Mouse (Mus musculus) small intestine, adult 2 months (tissue): Measurements from ENCODE around the gene Arid5b. TPM values are rescaled to one million over a fixed set of nuclear protein-coding genes. Genes with fewer than 3 reads are reported as not detected.

Experiments used
- H3K27ac ChIP-seq: fragments of 200-500 bp; 2 replicates; pipeline ENCODE4 v1.5.1; 2012; ENCODE audit warnings: low read depth, low read length, control low read depth, inconsistent platforms; ENCODE audit not compliant: insufficient read depth
- H3K27me3 ChIP-seq: fragments of 200-500 bp; 2 replicates; pipeline ENCODE4 v1.6.1; 2012; ENCODE audit warnings: mild to moderate bottlenecking, moderate library complexity, low read length, inconsistent platforms; ENCODE audit not compliant: control insufficient read depth, insufficient read depth
- H3K36me3 ChIP-seq: fragments of 200-500 bp; 2 replicates; pipeline ENCODE4 v1.6.1; 2012; ENCODE audit warnings: mild to moderate bottlenecking, low read length, control low read depth, inconsistent platforms; ENCODE audit not compliant: control insufficient read depth, insufficient read depth
- H3K4me1 ChIP-seq: fragments of 200-500 bp; 2 replicates; pipeline ENCODE4 v1.6.1; 2012; ENCODE audit warnings: low read length, inconsistent platforms, mixed read lengths; ENCODE audit not compliant: control insufficient read depth, insufficient read depth, insufficient read length
- H3K4me3 ChIP-seq: fragments of 200-500 bp; 2 replicates; pipeline ENCODE4 v1.5.1; 2012; ENCODE audit warnings: low read depth, mild to moderate bottlenecking, control low read depth, inconsistent platforms, low read length, moderate library complexity
- CTCF ChIP-seq: fragments of 200-500 bp; IDR thresholded peaks from 2 replicates; pipeline ENCODE4 v1.5.1; 2012; ENCODE audit warnings: low read depth, mild to moderate bottlenecking, control low read depth, inconsistent platforms, low read length, moderate library complexity, mixed read lengths; ENCODE audit not compliant: insufficient replicate concordance, insufficient read length; ENCODE audit errors: extremely low read depth
- POLR2A ChIP-seq: fragments of 200-500 bp; IDR thresholded peaks from 2 replicates; pipeline ENCODE4 v1.6.1; 2012; ENCODE audit warnings: low read depth, mild to moderate bottlenecking, control low read depth, inconsistent platforms, low read length, moderate library complexity
- WGBS: fragments of 180-500 bp; shearing (Covaris S2); methylation state at CpG from one replicate; pipeline ENCODE4 v1.1.7; 2018; 5-methylcytosine and 5-hydroxymethylcytosine counted together
- polyA plus RNA-seq: library from polyadenylated mRNA; depleted of rRNA; stranded (reverse); fragments of >200 nt; gene quantifications from 2 replicates; pipeline ENCODE4 v1.2.3, GENCODE M21; 2012

Arid5b gene
- polyA plus RNA-seq, 1 experiment = 3.3 TPM

DNA sequence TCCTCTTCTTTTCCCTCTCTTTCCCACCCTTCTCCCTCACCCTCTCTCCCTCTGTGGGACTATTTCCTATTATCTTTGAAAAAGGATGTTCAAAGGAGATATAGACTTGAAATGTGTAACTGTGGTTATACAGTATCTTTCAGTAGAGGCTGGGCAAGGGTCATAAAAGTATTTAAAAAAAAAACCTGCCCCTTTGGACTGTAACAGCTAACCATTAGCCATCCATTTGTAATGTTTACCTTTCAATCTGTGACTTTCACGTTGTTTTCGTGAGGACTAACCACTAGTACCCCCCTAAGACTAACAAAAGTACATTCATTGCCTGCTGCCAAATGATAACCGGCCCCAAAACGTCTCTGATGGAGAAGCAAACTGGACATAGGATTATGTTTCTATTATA, 59.9 kb downstream of the Arid5b start:
- no peak for TF ChIP-seq POLR2A
- TF ChIP-seq CTCF = no peak
- no peak overlapping the region for H3K27ac ChIP-seq
- no peaks in the 10 kb centered on the region for H3K27me3 ChIP-seq
- H3K4me3 ChIP-seq = no peak overlapping the region
- 18% methylated on average over 4 of the region's 4 CpGs for WGBS
- peaks cover 5% of the 10 kb centered on the region for H3K36me3 ChIP-seq
- H3K4me1 ChIP-seq = 0 out of 2 replicates have a peak, but pooled peaks cover 2% of the 10 kb centered on the region

- WGBS = 87% methylated on average over 9 of the region's 9 CpGs
- H3K4me1 ChIP-seq = 0 out of 2 replicates have a peak, but pooled peaks cover 2% of the 10 kb centered on the region
- TF ChIP-seq CTCF = no peak
- TF ChIP-seq POLR2A = no peak
- no peak overlapping the region for H3K4me3 ChIP-seq
- peaks cover 5% of the 10 kb centered on the region for H3K36me3 ChIP-seq
- no peaks in the 10 kb centered on the region for H3K27me3 ChIP-seq
- H3K27ac ChIP-seq = no peak overlapping the region
Measured at GRCm38 (mm10) chr10:68214809-68215468, 63.6 kb downstream of the Arid5b start.

GRCm38 (mm10) chr10:68212061-68212915, 66.3 kb downstream of the Arid5b start:
- Histone ChIP-seq H3K27me3 (no peaks in the 10 kb centered on the region), H3K4me1 (no peaks in the 10 kb centered on the region), H3K4me3 (no peak overlapping the region), H3K36me3 (peaks cover 5% of the 10 kb centered on the region), H3K27ac (no peak overlapping the region)
- TF ChIP-seq CTCF (no peak), POLR2A (no peak)
- WGBS = 32% methylated on average over 10 of the region's 10 CpGs

DNA sequence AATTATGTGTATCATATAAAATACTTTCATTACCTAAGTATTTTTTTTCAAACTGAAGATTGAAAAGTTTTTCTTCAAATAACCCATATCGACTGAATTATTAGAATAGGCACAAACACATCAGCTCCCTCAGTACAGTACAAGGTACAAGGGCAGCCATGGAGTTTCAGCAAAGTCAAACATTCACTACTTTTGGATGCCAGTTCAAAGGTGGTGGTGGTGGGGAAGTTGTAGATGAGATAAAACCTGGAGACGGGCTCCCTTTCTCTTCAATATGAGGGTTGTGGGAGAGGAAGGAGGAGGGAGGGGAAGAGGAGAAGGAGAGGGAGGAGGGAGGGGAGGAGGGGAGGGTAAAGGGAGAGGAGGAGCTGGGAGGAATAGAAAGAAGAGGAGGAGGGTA, 67.0 kb downstream of the Arid5b start:
- TF ChIP-seq CTCF = no peak
- TF ChIP-seq POLR2A = no peak
- Histone ChIP-seq H3K27me3 (no peaks in the 10 kb centered on the region), H3K27ac (no peak overlapping the region), H3K4me3 (no peak overlapping the region), H3K36me3 (peaks cover 5% of the 10 kb centered on the region), H3K4me1 (no peaks in the 10 kb centered on the region)
- WGBS = 22% methylated on average over 2 of the region's 2 CpGs

DNA sequence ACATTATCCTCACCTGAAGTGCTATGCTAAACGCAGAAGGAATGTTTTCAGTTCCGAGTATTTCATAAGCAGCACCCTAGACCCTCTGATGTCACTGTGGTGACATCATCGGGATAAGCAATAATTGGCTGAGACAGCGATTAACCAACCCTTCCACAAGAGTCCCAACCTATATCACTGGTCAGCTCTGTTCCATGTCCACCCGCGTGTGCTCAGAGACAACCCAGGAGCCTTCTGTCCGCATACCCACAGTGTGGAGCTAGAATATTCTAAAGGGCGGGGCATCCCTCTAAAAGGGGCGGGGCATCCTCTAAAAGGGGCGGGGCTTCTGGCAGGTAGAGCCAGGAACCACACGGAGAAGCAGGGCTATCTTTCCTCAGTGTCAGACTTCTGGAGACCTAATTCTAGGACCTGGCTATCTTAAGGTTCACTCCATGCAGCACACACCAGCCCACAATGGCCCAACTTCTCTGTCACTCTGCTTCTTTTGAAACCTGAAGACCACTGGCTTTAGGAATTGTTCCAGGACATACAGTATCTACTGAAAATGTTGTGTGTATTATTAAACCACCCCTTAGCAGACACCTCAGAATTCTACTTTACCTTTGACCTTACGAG, 68.4 kb downstream of the Arid5b start:
- WGBS = 71% methylated on average over 12 of the region's 12 CpGs
- Histone ChIP-seq H3K36me3 (0 out of 2 replicates have a peak, but pooled peaks cover 1% of the 10 kb centered on the region), H3K27ac (no peak overlapping the region), H3K4me3 (no peak overlapping the region), H3K4me1 (no peaks in the 10 kb centered on the region), H3K27me3 (no peaks in the 10 kb centered on the region)
- no peak for TF ChIP-seq POLR2A
- no peak for TF ChIP-seq CTCF

- Histone ChIP-seq H3K36me3 (0 out of 2 replicates have a peak, but pooled peaks cover under 1% of the 10 kb centered on the region), H3K4me1 (no peaks in the 10 kb centered on the region), H3K4me3 (no peak overlapping the region), H3K27me3 (no peaks in the 10 kb centered on the region), H3K27ac (no peak overlapping the region)
- TF ChIP-seq CTCF (no peak), POLR2A (no peak)
- WGBS = 47% methylated on average over 5 of the region's 5 CpGs
Measured at GRCm38 (mm10) chr10:68208670-68209065, 69.9 kb downstream of the Arid5b start.
